Mouse (Mus musculus): ENCODE data around the gene Espn.

DNA sequence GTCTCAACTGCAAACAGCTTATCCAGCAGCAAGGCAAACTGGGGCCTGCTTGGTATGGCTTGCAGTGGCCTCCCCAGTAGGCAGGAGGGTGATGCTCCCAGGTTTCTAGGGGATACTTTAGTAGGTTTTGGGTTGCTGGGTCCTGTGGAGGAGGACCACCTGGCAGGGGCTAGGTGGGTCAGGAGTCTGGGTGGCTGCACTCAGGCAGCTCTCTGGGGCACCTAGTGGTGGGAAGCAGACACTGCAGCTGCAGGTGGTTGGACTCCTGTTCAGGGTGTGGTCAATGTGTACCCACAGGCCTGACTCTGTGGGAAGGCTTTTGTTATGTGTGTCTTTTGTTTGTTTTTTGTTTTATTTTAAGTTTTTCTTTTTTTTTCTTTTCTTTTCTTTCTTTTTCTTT is 17.7 kb downstream of the Espn start:
- TF ChIP-seq CTCF (IDR thresholded peaks at IDR 0.05; ENCODE audit: borderline replicate concordance, extremely low read depth, insufficient read depth, insufficient read length) (peak; percentile 71), POLR2A (IDR thresholded peaks at IDR 0.05; ENCODE audit: borderline replicate concordance, extremely low read depth, insufficient read depth, insufficient read length, poor library complexity, severe bottlenecking) (no peak)

Data from brain, embryonic 14.5 days (tissue).